Mouse (Mus musculus): ENCODE data around the gene Mei1. TPM values are rescaled to one million over a fixed set of nuclear protein-coding genes. Genes with fewer than 3 reads are reported as not detected.

Mei1 gene
- total and polyA plus RNA-seq, 3 experiments: 0.04 TPM; not detected in 2

DNA sequence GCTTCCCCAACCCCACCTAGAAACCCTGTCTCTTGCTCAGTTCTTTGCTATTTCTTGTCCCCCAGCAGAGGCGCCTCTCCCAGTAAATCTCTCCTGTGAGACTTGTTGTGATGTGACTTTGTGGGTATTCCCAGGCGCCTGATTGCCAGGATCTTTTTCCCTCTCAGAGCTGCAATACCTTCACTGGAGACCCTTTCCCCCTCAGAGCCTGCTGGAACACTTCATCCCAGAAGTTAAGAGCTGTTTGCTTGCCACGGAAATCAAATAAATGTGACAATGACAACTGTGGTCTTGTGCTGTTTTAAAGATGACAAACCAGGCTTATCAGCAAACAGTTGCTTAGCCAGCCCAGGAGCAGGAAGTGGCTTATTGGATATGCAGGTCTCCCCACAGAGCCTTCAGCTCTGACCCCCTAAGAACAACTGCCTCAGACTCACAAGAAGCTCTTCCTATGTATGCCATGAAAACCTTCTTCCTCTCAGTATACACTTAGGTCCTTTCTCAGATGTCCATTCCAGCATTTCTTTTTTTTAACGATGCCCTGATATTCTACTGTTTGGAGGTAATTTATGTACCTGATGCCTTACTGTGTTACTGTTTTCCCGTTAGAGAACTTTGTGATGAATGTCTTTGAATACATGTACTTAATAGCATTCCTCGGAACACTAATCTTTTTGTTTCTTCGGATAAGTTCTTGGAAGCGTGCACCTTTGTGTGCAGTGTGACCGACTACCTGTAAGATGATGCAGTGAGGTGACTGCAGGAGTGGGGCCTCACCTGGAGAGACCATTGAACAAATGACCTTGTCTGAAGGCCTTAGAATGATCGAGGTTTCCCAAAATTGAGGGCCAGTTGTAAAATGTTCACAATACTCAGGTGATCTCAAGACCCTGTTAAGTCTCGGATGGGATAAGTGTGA, 76.3 kb downstream of the Mei1 start:
- H3K27ac ChIP-seq (ENCODE audit: insufficient read depth, low read depth): peak overlapping the region; percentile 88
- dilution Hi-C loops (cut with MboI; ENCODE audit: extremely low pct_ligation_motif_present, extremely low pct_unique_long_range_greater_than_20kb, low sequenced_read_pairs) (no loop called here), in situ Hi-C loops (cut with MboI; ENCODE audit: low pct_ligation_motif_present, low pct_unique_long_range_greater_than_20kb, low sequenced_read_pairs) (loop anchor here (10.0 kb wide), 1 partner anchor 69 kb away; the partner anchor contains the start of gene Shisa8)
- H3K4me2 ChIP-seq (ENCODE audit: insufficient read depth, low read depth, poor library complexity, severe bottlenecking): peak overlapping the region; percentile 52; the same call in 1 of the 2 replicates
- peaks cover 7 to 49% of the 10 kb centered on the region in 2 experiments for H3K4me1 ChIP-seq (ENCODE audit: control insufficient read depth in 1 of 2, insufficient read depth in 2 of 2)
- no peaks in the 10 kb centered on the region for H3K9me3 ChIP-seq (replicated peaks; ENCODE audit: low read length)
- DNase-seq (ENCODE audit: extremely low read depth): no peak
- TF ChIP-seq GABPA (IDR thresholded peaks at IDR 0.05; ENCODE audit: insufficient replicate concordance, low read depth, low read length) (no peak), CHD1 (IDR thresholded peaks at IDR 0.05; ENCODE audit: low read depth, low read length) (no peak), RCOR1 (conservative IDR thresholded peaks at IDR 0.05; ENCODE audit: low read depth, low read length) (0 out of 2 replicates have a peak, but pooled peaks have one; percentile 30), POLR2AphosphoS2 (IDR thresholded peaks at IDR 0.05; ENCODE audit: low read depth, low read length) (peak; percentile 9; the same call in 1 of the 2 replicates), ELF1 (IDR thresholded peaks at IDR 0.05; ENCODE audit: low read depth, low read length) (0 out of 2 replicates have a peak, but pooled peaks have one; percentile 41), ZC3H11A (IDR thresholded peaks at IDR 0.05; ENCODE audit: low read depth, low read length) (no peak), MEF2A (IDR thresholded peaks at IDR 0.05; ENCODE audit: borderline replicate concordance, low read depth, low read length) (no peak), TCF12 (IDR thresholded peaks at IDR 0.05; ENCODE audit: low read depth, low read length) (0 out of 2 replicates have a peak, but pooled peaks have one; percentile 12), ZMIZ1 (IDR thresholded peaks at IDR 0.05; ENCODE audit: low read depth, low read length) (peak; percentile 23; the same call in 1 of the 2 replicates), UBTF (IDR thresholded peaks at IDR 0.05; ENCODE audit: low read depth, low read length) (no peak)
- no peaks in the 10 kb centered on the region for H3K27me3 ChIP-seq (replicated peaks)
- peak overlapping the region; percentile 49 to 80 (median 57) for H3K4me3 ChIP-seq (replicated peaks in 1 of 3; ENCODE audit: low read depth in 2 of 3, low read length in 2 of 3, poor library complexity in 1 of 3)
- H3K79me2 ChIP-seq (replicated peaks; ENCODE audit: control insufficient read depth, extremely low read depth, insufficient read depth, poor library complexity, severe bottlenecking): peaks cover 38% of the 10 kb centered on the region
- H3K9ac ChIP-seq (ENCODE audit: insufficient read depth, low read depth): peak overlapping the region; percentile 58
- peaks cover 8 to 34% of the 10 kb centered on the region in 2 experiments for H3K36me3 ChIP-seq (replicated peaks in 1 of 2; ENCODE audit: control insufficient read depth in 1 of 2, insufficient read depth in 1 of 2, low read length in 1 of 2)

DNA sequence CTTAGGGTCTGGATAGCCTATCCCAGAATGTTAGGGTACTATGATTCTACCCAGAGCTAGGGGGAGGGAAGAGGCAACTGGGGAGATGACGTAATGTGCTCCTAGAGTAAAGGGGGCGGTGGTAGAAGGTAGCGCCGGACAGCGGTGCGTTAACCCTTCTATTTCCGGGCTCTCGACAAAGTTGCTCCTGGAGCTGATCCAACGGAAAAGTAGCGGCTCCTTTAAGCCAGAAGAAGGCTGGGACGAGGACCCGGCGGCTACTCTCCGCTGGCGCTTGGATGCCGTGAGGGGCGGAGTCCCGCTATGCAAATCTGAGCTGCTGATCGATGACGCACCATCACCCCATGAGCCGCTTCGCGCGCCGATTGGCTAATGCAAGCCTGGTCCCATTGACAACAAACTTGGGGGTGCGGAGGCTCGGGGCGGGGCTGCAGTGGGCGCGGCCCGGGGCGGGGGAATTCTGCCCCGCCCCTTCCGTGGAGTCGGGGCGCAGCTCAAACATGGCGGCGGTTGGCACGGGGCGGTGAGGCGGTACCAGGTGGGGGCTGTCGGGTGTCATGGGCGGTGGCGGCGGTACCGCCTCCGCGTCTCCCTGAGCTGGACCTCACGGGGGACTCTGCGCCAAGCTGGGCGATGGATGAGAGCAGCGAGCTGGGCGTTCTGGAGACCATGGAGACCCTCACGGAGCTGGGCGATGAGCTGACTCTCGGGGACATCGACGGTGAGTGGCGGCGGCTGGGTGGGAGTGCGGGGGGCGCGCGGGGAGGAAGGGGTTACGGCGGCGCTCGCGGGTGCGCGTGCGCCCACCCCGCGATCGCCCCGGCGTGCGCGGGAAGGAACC, 77.2 kb downstream of the Mei1 start, which contains the start of gene Srebf2:
Srebf2 (plus strand) TSS at position 412 of the 841 bp plus-strand sequence.
- peak; percentile 99 for DNase-seq (ENCODE audit: extremely low read depth)
- no peaks in the 10 kb centered on the region for H3K27me3 ChIP-seq (replicated peaks)
- H3K27ac ChIP-seq (ENCODE audit: insufficient read depth, low read depth): peak within 1 kb of the TSS; percentile 88
- H3K9ac ChIP-seq (ENCODE audit: insufficient read depth, low read depth): peak within 1 kb of the TSS; percentile 92
- dilution Hi-C loops (cut with MboI; ENCODE audit: extremely low pct_ligation_motif_present, extremely low pct_unique_long_range_greater_than_20kb, low sequenced_read_pairs): no loop called here
- H3K79me2 ChIP-seq (replicated peaks; ENCODE audit: control insufficient read depth, extremely low read depth, insufficient read depth, poor library complexity, severe bottlenecking): peaks cover 45% of the 10 kb centered on the region
- H3K4me1 ChIP-seq (ENCODE audit: control insufficient read depth in 1 of 2, insufficient read depth in 2 of 2): peaks cover 7 to 55% of the 10 kb centered on the region in 2 experiments
- peak within 1 kb of the TSS; percentile 80 to 92 (median 92) for H3K4me3 ChIP-seq (replicated peaks in 1 of 3; ENCODE audit: low read depth in 2 of 3, low read length in 2 of 3, poor library complexity in 1 of 3)
- no peaks in the 10 kb centered on the region for H3K9me3 ChIP-seq (replicated peaks; ENCODE audit: low read length)
- peaks cover 0 to 26% of the 10 kb centered on the region in 2 experiments for H3K36me3 ChIP-seq (replicated peaks in 1 of 2; ENCODE audit: control insufficient read depth in 1 of 2, insufficient read depth in 1 of 2, low read length in 1 of 2)
- in situ Hi-C loops (cut with MboI; ENCODE audit: low pct_ligation_motif_present, low pct_unique_long_range_greater_than_20kb, low sequenced_read_pairs): loop anchor here (10.0 kb wide), 1 partner anchor 68 kb away; the partner anchor contains the start of gene Shisa8
- peak within 1 kb of the TSS; percentile 87; the same call in 1 of the 2 replicates for H3K4me2 ChIP-seq (ENCODE audit: insufficient read depth, low read depth, poor library complexity, severe bottlenecking)
- no peak for TF ChIP-seq ZKSCAN1 (IDR thresholded peaks at IDR 0.05; ENCODE audit: borderline replicate concordance, low read depth, low read length)
- TF ChIP-seq RAD21 (IDR thresholded peaks at IDR 0.05; ENCODE audit: low read depth, low read length): no peak
- TF ChIP-seq ETS1 (conservative IDR thresholded peaks at IDR 0.05; ENCODE audit: low read depth, low read length): peak; percentile 52
- no peak for TF ChIP-seq PAX5 (IDR thresholded peaks at IDR 0.05; ENCODE audit: low read length)
- peak; percentile 64; the same call in 1 of the 2 replicates for TF ChIP-seq MYC (IDR thresholded peaks at IDR 0.05; ENCODE audit: low read depth, low read length)
- TF ChIP-seq KAT2A (IDR thresholded peaks at IDR 0.05; ENCODE audit: insufficient replicate concordance, low read length): no peak
- TF ChIP-seq SIN3A (IDR thresholded peaks at IDR 0.05; ENCODE audit: low read length): peak; percentile 91
- peak; percentile 86 for TF ChIP-seq NELFE (IDR thresholded peaks at IDR 0.05; ENCODE audit: low read depth, low read length)
- peak; percentile 75 for TF ChIP-seq ELF1 (IDR thresholded peaks at IDR 0.05; ENCODE audit: low read depth, low read length)
- TF ChIP-seq POLR2AphosphoS2 (IDR thresholded peaks at IDR 0.05; ENCODE audit: low read depth, low read length): peak; percentile 61; the same call in 1 of the 2 replicates
- TF ChIP-seq MAZ (IDR thresholded peaks at IDR 0.05; ENCODE audit: low read depth, low read length): peak; percentile 65
- TF ChIP-seq JUN (IDR thresholded peaks at IDR 0.05; ENCODE audit: insufficient read depth, low read depth, low read length): peak; percentile 82
- peak; percentile 68 for TF ChIP-seq TBP (conservative IDR thresholded peaks at IDR 0.05; ENCODE audit: low read depth, low read length)
- TF ChIP-seq BHLHE40 (IDR thresholded peaks at IDR 0.05; ENCODE audit: low read depth, low read length): 0 out of 2 replicates have a peak, but pooled peaks have one; percentile 8
- peak; percentile 34; the same call in 1 of the 2 replicates for TF ChIP-seq UBTF (IDR thresholded peaks at IDR 0.05; ENCODE audit: low read depth, low read length)
- TF ChIP-seq MEF2A (IDR thresholded peaks at IDR 0.05; ENCODE audit: borderline replicate concordance, low read depth, low read length): peak; percentile 72
- TF ChIP-seq ZMIZ1 (IDR thresholded peaks at IDR 0.05; ENCODE audit: low read depth, low read length): peak; percentile 60; the same call in 1 of the 2 replicates
- no peak for TF ChIP-seq EP300 (IDR thresholded peaks at IDR 0.05; ENCODE audit: low read length)
- 0 out of 2 replicates have a peak, but pooled peaks have one; percentile 54 for TF ChIP-seq IRF4 (IDR thresholded peaks at IDR 0.05; ENCODE audit: low read depth, low read length)
